Mouse (Mus musculus): ENCODE data around the gene Hoxd11. TPM values are rescaled to one million over a fixed set of nuclear protein-coding genes. Genes with fewer than 3 reads are reported as not detected.

Gene Hoxd11
- polyA plus RNA-seq, 1 experiment from 2014 or later: 56.2 TPM

DNA sequence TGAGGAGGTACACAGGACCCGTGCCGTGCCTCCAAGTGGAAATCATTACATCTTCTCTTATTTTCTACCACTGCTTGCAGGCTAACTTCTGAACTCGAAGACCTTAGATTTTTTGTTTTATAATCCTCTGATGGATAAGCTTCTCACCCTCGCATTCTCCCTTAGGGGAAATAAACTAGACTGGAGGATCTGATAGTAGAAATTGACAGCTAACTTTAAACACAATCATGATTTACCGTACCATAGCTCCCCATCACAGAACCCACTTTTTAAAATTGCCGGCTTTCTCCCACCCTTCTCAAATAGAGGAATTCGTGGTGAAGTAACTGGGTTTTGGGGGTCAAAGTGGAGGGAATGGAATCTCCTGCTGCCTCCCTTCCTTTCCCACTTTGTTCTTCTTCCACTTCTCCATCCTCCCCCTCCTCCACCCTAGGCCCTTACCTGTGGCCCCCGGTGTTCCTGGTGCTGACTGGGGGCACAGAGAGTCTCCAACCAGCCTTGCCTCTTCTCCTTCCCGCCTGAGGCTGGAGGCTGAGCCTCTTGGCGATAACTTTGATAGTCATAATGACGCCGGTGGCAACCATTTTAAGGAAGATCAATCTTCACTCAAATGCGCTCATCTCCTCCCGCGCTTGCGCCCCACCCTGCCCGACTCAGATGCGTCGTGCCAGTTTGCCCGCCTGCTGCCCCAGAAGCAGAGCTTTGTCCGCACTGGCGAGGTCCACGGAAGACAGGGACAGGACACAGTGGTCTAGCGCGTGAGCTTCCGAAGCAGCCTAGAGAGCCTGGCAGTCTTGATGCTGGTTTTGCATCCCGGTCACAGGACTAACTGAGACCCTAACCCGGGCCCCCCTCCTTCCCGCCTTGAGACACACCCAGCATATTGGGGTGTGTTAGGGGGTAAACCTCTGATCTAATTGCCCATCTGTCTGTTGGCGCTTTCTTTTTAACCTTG lies 18.7 kb upstream of the Hoxd11 start:
- Histone ChIP-seq H3K9me3 (ENCODE audit: control insufficient read depth, low read length) (no peaks in the 10 kb centered on the region), H3K27ac (ENCODE audit: low read depth, low read length) (no peak overlapping the region), H3K9ac (ENCODE audit: low read depth, low read length) (no peak overlapping the region), H3K36me3 (ENCODE audit: control insufficient read depth, insufficient read depth, low read length) (no peaks in the 10 kb centered on the region), H3K27me3 (ENCODE audit: control insufficient read depth, insufficient read depth, low read length) (peaks cover 89% of the 10 kb centered on the region), H3K4me2 (replicated peaks; ENCODE audit: low read depth, low read length) (no peak overlapping the region), H3K4me3 (ENCODE audit: low read length) (peak overlapping the region; percentile 2; the same call in 1 of the 2 replicates), H3K4me1 (ENCODE audit: control insufficient read depth, insufficient read depth, low read length) (peaks cover 13% of the 10 kb centered on the region)
- 0 out of 2 replicates have a peak, but pooled peaks have one; percentile 29 for ATAC-seq (ENCODE audit: low FRiP score, low TSS enrichment)
- under 1% methylated on average over 30 of the region's 30 CpGs for WGBS

GRCm38 (mm10) chr2:74661685-74662084 lies 17.7 kb upstream of the Hoxd11 start:
- Histone ChIP-seq H3K36me3 (ENCODE audit: control insufficient read depth, insufficient read depth, low read length) (no peaks in the 10 kb centered on the region), H3K4me1 (ENCODE audit: control insufficient read depth, insufficient read depth, low read length) (peaks cover 10% of the 10 kb centered on the region; the same call in 1 of the 2 replicates), H3K9me3 (ENCODE audit: control insufficient read depth, low read length) (no peaks in the 10 kb centered on the region), H3K27ac (ENCODE audit: low read depth, low read length) (no peak overlapping the region), H3K9ac (ENCODE audit: low read depth, low read length) (no peak overlapping the region), H3K4me3 (ENCODE audit: low read length) (no peak overlapping the region; the same call in 1 of the 2 replicates), H3K4me2 (replicated peaks; ENCODE audit: low read depth, low read length) (peak overlapping the region; percentile 34), H3K27me3 (ENCODE audit: control insufficient read depth, insufficient read depth, low read length) (peaks cover 88% of the 10 kb centered on the region)
- ATAC-seq (ENCODE audit: low FRiP score, low TSS enrichment): peak; percentile 60
- WGBS: under 1% methylated on average over 14 of the region's 14 CpGs

- no peaks in the 10 kb centered on the region for H3K9me3 ChIP-seq (ENCODE audit: control insufficient read depth, low read length)
- H3K27ac ChIP-seq (ENCODE audit: low read depth, low read length): no peak overlapping the region
- H3K4me1 ChIP-seq (ENCODE audit: control insufficient read depth, insufficient read depth, low read length): peaks cover 15% of the 10 kb centered on the region; the same call in 1 of the 2 replicates
- no peaks in the 10 kb centered on the region for H3K36me3 ChIP-seq (ENCODE audit: control insufficient read depth, insufficient read depth, low read length)
- peaks cover 93% of the 10 kb centered on the region for H3K27me3 ChIP-seq (ENCODE audit: control insufficient read depth, insufficient read depth, low read length)
- 1% methylated on average over 18 of the region's 18 CpGs for WGBS
- no peak overlapping the region for H3K4me3 ChIP-seq (ENCODE audit: low read length)
- no peak overlapping the region; the same call in 1 of the 2 replicates for H3K4me2 ChIP-seq (replicated peaks; ENCODE audit: low read depth, low read length)
- ATAC-seq (ENCODE audit: low FRiP score, low TSS enrichment): 0 out of 2 replicates have a peak, but pooled peaks have one; percentile 40
- H3K9ac ChIP-seq (ENCODE audit: low read depth, low read length): no peak overlapping the region
Observed at GRCm38 (mm10) chr2:74663291-74663925, 15.9 kb upstream of the Hoxd11 start.

DNA sequence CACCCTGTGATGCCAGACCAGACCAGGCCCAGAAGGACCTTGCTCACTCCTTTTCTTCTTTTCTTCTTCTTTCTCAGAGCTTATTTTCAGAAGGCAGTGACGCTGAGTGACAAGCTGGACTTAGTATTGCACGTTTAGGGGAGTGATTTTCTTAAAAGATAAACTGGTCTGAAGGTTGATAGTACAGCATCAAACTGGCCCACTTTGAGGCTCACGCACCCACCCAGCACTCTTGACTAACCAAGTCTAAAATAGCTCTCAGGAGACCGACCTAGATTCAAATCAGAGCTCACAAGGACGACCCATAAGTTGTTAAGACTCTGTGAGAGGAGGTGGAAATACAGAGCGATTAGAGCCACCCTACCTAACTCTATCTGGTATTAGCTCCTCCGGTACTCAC lies 12.9 kb upstream of the Hoxd11 start:
- Histone ChIP-seq H3K9ac (ENCODE audit: low read depth, low read length) (no peak overlapping the region), H3K27ac (ENCODE audit: low read depth, low read length) (no peak overlapping the region), H3K4me3 (ENCODE audit: low read length) (no peak overlapping the region), H3K36me3 (ENCODE audit: control insufficient read depth, insufficient read depth, low read length) (no peaks in the 10 kb centered on the region), H3K4me1 (ENCODE audit: control insufficient read depth, insufficient read depth, low read length) (peaks cover 10% of the 10 kb centered on the region; the same call in 1 of the 2 replicates), H3K9me3 (ENCODE audit: control insufficient read depth, low read length) (no peaks in the 10 kb centered on the region), H3K4me2 (replicated peaks; ENCODE audit: low read depth, low read length) (no peak overlapping the region), H3K27me3 (ENCODE audit: control insufficient read depth, insufficient read depth, low read length) (peaks cover 88% of the 10 kb centered on the region)
- ATAC-seq (ENCODE audit: low FRiP score, low TSS enrichment): no peak
- 4% methylated on average over 7 of the region's 7 CpGs for WGBS

GRCm38 (mm10) chr2:74667191-74667841 lies 12.0 kb upstream of the Hoxd11 start:
- H3K9me3 ChIP-seq (ENCODE audit: control insufficient read depth, low read length): no peaks in the 10 kb centered on the region
- no peak overlapping the region for H3K9ac ChIP-seq (ENCODE audit: low read depth, low read length)
- H3K27me3 ChIP-seq (ENCODE audit: control insufficient read depth, insufficient read depth, low read length): peaks cover 87% of the 10 kb centered on the region
- WGBS: under 1% methylated on average over 36 of the region's 36 CpGs
- peak overlapping the region; percentile 83 for H3K4me2 ChIP-seq (replicated peaks; ENCODE audit: low read depth, low read length)
- peak overlapping the region; percentile 47 for H3K4me3 ChIP-seq (ENCODE audit: low read length)
- peaks cover 10% of the 10 kb centered on the region; the same call in 1 of the 2 replicates for H3K4me1 ChIP-seq (ENCODE audit: control insufficient read depth, insufficient read depth, low read length)
- H3K36me3 ChIP-seq (ENCODE audit: control insufficient read depth, insufficient read depth, low read length): no peaks in the 10 kb centered on the region
- no peak for ATAC-seq (ENCODE audit: low FRiP score, low TSS enrichment)
- H3K27ac ChIP-seq (ENCODE audit: low read depth, low read length): no peak overlapping the region

GRCm38 (mm10) chr2:74667842-74668357 lies 11.5 kb upstream of the Hoxd11 start, which contains the start of gene Hoxd13:
Gene Hoxd13, plus strand, starts transcription at chr2:74668310.
- no peak within 1 kb of the TSS for H3K27ac ChIP-seq (ENCODE audit: low read depth, low read length)
- H3K9ac ChIP-seq (ENCODE audit: low read depth, low read length): peak within 1 kb of the TSS; percentile 46
- no peaks in the 10 kb centered on the region for H3K36me3 ChIP-seq (ENCODE audit: control insufficient read depth, insufficient read depth, low read length)
- H3K4me3 ChIP-seq (ENCODE audit: low read length): peak within 1 kb of the TSS; percentile 47
- WGBS: 0% methylated on average over 10 of the region's 51 CpGs
- H3K4me1 ChIP-seq (ENCODE audit: control insufficient read depth, insufficient read depth, low read length): peaks cover 10% of the 10 kb centered on the region; the same call in 1 of the 2 replicates
- peaks cover 83% of the 10 kb centered on the region for H3K27me3 ChIP-seq (ENCODE audit: control insufficient read depth, insufficient read depth, low read length)
- H3K4me2 ChIP-seq (replicated peaks; ENCODE audit: low read depth, low read length): peak within 1 kb of the TSS; percentile 83
- no peaks in the 10 kb centered on the region for H3K9me3 ChIP-seq (ENCODE audit: control insufficient read depth, low read length)
- ATAC-seq (ENCODE audit: low FRiP score, low TSS enrichment): peak; percentile 66

- WGBS: under 1% methylated on average over 51 of the region's 74 CpGs
- peak; percentile 29 for ATAC-seq (ENCODE audit: low FRiP score, low TSS enrichment)
Observed at GRCm38 (mm10) chr2:74668370-74669229, 10.8 kb upstream of the Hoxd11 start.

DNA sequence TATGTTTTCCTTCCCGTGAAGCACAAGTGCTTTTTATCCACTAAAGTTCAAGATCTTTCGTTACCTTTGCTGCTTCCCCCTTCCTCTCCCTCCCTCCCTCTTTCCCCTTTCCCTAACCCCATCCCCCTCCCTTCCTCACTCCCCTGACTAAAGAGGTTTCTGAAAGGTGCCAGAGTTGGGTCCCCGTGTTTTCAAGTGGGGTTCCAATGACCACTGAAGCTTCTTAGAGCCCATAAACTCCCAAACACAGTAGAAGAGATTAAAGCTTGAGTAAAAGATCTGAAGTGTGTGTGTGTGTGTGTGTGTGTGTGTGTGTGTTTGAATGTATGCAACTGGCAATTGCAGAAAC lies 10.2 kb upstream of the Hoxd11 start:
- ATAC-seq (ENCODE audit: low FRiP score, low TSS enrichment): no peak
- peaks cover 8% of the 10 kb centered on the region; the same call in 1 of the 2 replicates for H3K4me1 ChIP-seq (ENCODE audit: control insufficient read depth, insufficient read depth, low read length)
- 3% methylated on average over 3 of the region's 3 CpGs for WGBS
- H3K4me2 ChIP-seq (replicated peaks; ENCODE audit: low read depth, low read length): no peak overlapping the region
- no peak overlapping the region for H3K9ac ChIP-seq (ENCODE audit: low read depth, low read length)
- H3K27me3 ChIP-seq (ENCODE audit: control insufficient read depth, insufficient read depth, low read length): peaks cover 72% of the 10 kb centered on the region
- no peaks in the 10 kb centered on the region for H3K9me3 ChIP-seq (ENCODE audit: control insufficient read depth, low read length)
- no peak overlapping the region for H3K27ac ChIP-seq (ENCODE audit: low read depth, low read length)
- H3K36me3 ChIP-seq (ENCODE audit: control insufficient read depth, insufficient read depth, low read length): no peaks in the 10 kb centered on the region
- no peak overlapping the region for H3K4me3 ChIP-seq (ENCODE audit: low read length)

More at GRCm38 (mm10) chr2:74668370-74669229, 10.8 kb upstream of the Hoxd11 start:
- Histone ChIP-seq H3K4me1 (ENCODE audit: control insufficient read depth, insufficient read depth, low read length) (peaks cover 7% of the 10 kb centered on the region; the same call in 1 of the 2 replicates), H3K4me2 (replicated peaks; ENCODE audit: low read depth, low read length) (peak overlapping the region; percentile 83), H3K27ac (ENCODE audit: low read depth, low read length) (no peak overlapping the region), H3K9ac (ENCODE audit: low read depth, low read length) (peak overlapping the region; percentile 46), H3K4me3 (ENCODE audit: low read length) (peak overlapping the region; percentile 47), H3K9me3 (ENCODE audit: control insufficient read depth, low read length) (no peaks in the 10 kb centered on the region), H3K27me3 (ENCODE audit: control insufficient read depth, insufficient read depth, low read length) (peaks cover 76% of the 10 kb centered on the region), H3K36me3 (ENCODE audit: control insufficient read depth, insufficient read depth, low read length) (no peaks in the 10 kb centered on the region)

All from kidney, embryonic 14.5 days (tissue).